Mouse (Mus musculus) T-helper 17 cell (primary cell): ENCODE measurements around the gene Adgrl1.

Experiments used
- in situ Hi-C, 2 experiments: fragments of 300-600 bp; cut with MboI, MseI; formaldehyde crosslinking; loops; 1 replicate in 1 of 2; 2 replicates in 1 of 2; pipeline ENCODE4 v1.15.1; 2025; ENCODE audit warnings: high pct_unique_total_duplicates in 2 of 2

Adgrl1 gene

DNA sequence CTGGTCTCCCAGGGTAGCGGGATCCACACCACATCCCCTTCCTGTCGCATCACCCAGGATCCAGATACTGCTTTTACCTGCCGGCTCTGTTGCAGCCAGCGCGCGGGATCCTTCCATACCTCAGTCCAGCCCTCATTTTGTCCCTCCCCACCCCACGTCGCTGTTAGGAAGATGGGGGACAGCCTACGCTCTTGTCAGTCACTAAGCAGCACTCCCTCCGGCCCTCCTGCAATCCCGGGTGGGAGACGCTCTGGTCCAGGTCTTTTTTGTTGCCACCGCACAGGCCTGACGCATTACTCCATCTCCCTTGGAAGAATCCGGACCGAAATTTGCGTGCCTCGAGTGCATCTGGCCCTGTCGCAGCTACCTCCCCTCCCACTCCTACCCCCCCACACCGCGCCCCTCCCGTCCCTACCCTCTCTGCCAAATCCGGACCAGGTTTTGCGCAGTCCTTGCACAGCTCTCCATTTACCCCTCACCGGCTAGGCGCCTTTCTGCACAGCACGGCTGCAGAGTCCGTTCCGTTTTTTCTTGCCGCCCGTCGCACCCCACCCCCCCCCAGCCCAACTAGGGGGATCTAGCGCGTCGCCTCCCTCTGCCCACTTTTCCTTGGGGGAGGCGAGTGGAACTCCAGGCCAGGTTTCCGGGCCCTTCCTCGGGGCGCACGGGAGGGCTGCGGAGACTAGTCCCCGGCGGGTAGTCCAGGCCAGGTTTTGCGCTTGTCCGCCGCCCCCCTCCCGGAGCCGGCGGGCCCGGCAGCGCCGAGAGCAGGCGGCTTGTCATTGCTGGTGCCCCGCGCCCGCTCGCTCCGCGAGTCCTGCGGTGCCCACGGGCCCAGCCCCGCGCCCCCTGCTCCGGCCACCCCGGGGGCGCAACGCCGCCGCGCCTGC, at the start of gene Adgrl1:
Gene Adgrl1, plus strand, starts transcription at position 743 of the 890 bp plus-strand sequence.
- in situ Hi-C loops = loop anchor here (5.0 kb wide), 3 partner anchors 103 to 167 kb away; partner anchors contain the start of gene 1700067K01Rik (in 1 of the 2)

DNA sequence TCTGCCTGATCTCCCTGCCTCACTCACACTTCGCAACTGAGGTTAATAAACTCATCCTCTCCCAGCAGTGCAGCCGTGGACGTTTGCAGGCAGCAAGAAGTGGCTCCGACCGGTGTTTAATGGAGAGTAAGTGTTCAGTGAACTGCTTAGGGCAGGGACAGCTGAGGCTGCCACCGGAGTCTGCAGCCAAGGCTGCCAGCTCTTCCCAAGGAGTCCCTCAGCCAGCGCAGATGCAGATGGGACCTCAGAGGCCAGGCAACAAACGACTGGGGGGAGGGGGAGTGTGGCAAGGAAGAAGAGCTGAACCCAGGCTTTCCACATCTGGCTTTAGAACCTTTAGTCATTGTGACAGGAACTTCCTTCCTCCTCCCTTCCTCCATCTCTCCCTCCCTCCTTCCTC, 47.6 kb upstream of the Adgrl1 start:
- in situ Hi-C loops = no loop called here

DNA sequence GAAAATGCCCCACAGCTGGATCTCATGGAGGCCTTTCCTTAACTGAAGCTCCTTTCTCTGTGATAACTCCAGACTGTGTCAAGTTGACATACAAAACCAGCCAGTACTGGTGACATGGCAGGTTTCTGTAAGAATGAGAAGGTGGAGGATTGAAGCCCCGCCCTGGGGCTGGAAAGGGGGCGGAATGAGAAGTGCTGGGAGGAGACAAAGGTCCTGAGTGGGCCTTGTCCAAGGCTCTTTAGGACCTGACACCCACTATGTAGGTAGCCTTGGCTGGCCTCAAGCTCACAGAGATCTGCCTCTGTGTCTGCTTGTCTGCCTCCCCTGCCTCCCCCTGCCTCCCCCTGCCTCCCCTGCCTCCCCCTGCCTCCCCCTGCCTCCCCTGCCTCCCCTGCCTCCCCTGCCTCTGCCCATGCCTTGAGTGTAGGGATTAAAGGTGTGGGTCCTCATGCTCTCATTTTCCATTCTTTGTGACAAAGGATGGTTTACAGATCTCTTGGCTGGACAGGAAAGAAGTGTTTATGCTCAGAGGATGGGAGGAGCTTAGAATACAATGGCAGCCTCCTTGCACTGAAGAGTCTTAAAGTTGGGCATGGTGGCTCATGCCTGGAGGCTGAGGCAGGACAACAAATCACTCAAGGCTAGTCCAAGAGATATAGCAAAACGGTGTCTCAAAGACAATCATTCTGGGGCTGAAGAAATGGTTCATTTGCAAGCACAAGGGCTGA, 46.4 kb upstream of the Adgrl1 start:
- in situ Hi-C loops = no loop called here

DNA sequence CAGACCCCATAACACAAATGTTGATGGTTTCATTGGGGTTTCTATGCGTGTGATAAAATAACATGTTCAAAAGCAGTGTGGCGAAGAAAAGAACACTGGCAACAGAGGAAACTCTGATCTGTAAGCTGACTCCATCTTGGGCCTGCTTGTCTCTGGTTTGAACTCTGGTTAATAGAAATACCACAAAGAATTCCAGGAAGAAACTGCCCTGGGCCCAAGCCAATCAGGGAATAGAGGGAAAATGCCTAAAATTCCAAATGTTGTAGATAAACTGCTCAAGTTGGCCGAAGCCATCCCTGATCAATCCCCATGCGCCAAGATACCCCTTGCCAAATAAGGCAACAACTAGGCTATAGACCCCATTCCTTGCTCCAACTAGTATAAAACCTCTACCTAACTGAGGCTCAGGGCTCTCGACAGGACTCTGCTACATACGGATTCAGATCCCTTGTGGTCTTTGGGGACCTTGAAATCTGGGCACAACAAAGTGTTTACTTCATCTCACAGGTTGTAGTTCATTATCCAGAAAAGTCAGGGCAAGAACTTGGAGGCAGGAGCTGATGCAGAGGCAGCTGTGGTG, 43.3 kb upstream of the Adgrl1 start:
- in situ Hi-C loops = no loop called here

DNA sequence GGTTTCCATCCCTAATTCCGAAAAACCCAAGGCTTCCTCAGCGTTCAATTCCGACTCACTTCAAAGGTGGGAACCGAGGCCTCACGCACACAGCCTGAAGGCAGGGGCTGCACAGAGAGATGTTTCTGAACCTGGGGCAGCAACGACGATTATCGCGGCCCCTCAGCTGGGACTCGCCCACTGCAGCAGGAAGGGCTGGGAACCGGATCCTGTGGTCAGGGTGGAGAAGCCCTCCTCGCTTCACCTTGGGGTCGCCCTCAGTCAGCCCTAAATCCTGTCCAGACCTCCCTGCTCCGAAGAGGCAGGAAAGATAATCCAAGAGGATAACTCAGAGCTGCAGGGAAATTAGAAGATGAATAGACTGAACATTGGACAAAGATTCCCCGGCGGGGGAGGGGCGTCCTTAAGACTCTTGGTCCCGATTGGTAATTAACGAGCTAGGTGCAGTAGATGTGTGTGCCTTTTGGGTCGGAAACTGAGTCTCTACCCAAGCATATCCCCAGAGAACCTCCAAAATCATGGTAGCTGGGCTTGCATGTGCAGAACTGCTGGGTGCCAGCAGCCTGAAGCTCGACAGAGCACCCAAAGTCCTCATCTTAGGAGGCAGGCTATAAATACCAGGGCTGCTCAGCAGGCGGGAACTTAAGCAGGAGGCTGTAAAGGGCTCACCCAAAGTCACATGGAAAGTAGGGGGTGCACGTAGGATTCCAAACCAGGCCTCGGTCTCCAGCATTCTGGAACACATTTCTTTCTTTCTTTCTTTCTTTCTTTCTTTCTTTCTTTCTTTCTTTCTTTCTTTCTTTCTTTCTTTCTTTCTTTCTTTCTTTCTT, 37.3 kb upstream of the Adgrl1 start:
- in situ Hi-C loops = no loop called here

DNA sequence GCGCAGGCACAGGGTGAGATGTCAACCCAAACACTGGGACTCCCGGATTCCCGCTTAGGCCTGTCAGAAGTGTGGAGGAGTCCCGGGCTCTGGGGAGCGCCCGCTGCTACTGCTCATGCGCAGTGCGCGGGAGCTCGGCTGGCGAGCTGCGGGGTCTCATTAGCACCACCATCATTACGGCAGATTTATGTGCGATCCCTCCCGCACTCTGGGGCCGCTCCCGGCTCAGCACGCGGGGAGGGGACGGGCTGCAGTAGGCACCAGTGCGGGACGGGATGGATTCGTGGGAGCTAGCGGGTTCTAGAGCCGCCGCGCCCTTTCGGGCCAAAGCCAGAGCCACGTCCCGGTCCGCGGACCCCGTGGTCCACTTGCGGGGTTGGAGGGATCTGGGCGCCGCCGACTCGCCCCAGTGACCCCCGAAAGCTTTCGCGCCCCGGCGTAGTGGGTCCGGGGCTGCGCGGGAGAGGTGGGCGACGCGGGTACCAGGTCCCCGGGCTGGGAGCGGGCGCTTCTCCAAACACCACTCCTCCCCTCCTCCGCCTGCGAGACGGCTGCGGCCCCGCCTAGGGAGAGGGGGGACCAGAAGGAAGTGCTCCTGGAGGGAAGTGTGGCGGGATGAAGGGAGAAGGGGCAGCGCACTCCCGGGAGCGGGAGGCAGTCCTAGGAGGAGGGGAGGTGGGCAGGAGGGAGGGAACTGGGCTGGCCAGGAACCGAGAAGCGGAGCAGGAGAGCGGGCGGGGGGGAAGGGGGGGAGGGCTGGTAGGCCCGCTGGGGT, 24.8 kb upstream of the Adgrl1 start:
- in situ Hi-C loops = no loop called here

DNA sequence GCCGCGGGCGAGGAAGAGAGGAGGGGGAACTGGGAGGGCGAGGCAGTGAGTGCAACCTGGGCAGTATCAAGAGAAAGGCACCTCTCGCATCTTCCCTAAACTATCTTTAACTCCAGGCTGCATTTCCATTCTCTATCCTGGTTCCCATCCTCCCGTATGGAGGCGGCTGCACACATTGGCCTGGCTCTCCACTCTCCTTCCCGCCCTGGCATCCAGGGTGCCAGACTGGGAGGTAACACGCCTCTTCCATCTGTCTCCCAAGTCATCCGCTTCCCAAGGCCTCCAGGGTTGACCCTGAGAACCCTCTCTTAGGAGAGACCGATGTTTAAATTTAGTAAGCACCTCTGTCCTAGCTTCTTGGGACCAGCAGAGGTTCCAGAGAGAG, 24.3 kb upstream of the Adgrl1 start:
- in situ Hi-C loops = no loop called here

DNA sequence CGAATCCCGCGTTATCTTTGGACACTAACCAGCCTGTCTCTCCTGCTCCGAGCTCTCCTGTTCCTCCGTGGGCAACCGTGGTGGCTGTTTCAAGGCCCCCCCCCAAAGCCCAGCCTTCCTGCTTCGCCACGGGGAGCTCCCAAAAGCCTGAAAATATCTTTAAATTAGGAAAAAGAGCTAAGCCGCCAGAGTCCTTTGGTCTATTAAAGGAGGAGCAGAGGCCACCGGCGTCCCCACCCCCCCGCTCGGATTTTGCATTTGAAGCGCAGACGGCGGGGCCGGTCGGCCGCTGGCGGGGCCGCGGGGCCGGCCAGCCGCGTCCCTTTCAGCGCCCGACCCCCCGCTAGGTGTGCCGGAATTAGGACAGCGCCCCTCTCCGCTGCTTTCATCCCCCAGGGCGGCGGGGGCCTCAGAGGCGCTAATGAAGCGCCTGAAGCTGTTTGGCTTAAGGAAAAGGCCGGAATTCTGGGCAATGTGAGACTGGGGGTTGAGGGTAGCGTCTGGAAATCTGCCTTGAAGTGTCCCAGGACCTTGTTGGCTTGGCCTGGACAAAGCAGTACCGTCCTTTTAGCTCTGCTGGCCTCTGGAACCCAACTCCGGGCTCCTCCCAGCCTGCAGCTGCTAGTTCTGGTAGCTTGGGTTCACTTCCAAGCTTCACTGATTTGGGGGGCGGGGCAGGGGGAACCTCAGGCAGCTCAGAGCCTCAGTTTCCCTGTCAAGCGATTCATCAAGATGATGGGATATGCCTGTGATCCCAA, 23.6 kb upstream of the Adgrl1 start:
- in situ Hi-C loops = no loop called here

DNA sequence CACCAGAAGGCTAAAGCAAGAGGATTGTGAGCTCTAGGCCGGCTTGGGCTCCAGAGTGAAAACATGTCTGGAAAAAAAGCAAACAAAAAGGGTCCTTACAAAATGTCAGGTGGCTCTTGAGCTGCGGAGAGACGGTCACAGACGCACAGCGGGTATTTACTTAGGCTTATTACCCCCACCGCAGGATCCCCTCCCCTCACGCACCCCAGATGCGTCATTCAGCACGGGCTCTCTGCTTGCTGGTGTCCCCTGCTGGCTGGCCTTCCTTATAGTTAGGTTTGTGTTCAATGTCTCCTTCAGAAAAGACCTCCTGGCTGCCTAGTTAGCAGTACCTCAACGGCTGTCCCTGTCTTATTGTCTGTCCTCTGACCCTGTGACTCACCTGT, 23.1 kb upstream of the Adgrl1 start:
- in situ Hi-C loops = no loop called here

DNA sequence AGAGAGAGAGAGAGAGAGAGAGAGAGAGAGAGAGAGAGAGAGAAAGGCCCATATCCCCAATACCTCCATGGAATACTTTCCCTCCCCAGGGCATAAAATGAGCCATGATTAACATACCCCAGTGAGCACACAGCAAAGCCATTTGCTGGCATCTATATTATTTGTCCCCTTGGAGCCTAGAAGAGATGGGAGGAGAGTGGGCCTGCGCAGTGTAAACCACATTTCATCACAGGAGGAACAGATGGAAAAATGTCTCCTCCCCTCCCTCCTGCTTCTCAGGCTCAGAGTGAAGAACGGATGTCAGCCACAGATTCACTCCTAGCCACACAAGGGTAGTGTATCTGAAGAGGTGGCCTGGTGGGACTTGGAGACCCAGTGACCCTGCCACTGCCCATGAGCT, 11.5 kb upstream of the Adgrl1 start:
- in situ Hi-C loops = no loop called here

DNA sequence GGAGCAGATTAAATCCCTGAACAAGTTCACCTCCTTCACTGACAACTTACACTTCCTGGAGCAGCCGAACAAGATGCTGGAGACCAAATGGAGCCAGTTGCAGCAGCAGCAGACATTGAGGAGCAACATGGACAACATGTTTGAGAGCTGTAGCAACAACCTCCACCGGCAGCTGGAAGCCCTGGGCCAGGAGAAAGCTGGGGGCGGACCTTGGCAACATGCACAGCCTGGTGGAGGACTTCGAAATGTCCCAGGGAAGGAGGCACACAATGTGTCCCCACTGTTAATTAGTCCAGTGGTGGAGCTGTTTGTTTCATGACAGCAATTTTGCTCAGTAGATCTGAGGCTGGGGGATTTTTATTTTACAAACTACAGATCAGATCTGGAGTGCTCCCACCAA, 7.8 kb upstream of the Adgrl1 start:
- in situ Hi-C loops = loop anchor here in 1 of 2 experiments (5.0 kb wide), 1 partner anchor 110 kb away; no protein-coding TSS in a partner anchor

DNA sequence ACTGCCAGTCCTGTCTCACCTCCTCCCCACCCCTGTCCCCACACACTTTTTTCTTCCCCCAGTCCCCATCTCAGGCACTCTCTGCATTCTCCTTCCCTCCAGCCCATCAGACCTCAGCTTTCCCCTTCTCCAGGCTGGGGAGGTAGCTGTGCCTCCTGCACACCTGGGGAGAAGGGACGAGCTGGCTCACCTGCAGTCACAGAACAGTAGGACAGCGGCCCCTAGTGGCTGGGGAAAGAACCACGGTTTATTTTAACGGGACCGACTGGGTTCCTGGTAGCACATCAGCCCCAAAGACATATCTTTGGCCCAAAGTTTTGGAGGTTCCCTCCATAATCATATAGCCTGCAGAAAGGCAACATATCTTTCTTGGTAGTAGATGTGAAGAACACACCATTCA, 6.0 kb upstream of the Adgrl1 start:
- in situ Hi-C loops = loop anchor here in 1 of 2 experiments (5.0 kb wide), 1 partner anchor 112 kb away; no protein-coding TSS in a partner anchor

DNA sequence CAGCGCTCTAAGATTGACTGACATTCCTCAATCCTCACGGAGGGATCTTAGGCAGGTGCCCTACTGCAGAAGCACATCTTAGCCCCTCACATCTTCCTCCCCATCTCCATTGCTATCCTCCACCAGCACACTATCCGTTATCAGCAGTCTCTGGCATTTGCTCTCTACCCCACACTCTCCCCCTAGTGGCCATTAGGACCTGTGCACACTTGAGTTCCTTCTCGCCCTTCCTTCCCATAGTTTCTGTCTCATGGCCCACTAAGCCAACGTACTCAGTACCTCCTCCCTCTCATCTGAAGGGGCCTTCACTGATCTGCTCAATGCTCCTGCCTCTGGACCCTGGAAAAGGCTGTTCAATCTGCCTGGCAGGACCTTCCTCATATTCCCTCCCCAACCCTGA, 4.0 kb upstream of the Adgrl1 start:
- in situ Hi-C loops = loop anchor here (5.0 kb wide), 3 partner anchors 106 to 164 kb away; partner anchors contain the start of gene 1700067K01Rik (in 1 of the 2)

DNA sequence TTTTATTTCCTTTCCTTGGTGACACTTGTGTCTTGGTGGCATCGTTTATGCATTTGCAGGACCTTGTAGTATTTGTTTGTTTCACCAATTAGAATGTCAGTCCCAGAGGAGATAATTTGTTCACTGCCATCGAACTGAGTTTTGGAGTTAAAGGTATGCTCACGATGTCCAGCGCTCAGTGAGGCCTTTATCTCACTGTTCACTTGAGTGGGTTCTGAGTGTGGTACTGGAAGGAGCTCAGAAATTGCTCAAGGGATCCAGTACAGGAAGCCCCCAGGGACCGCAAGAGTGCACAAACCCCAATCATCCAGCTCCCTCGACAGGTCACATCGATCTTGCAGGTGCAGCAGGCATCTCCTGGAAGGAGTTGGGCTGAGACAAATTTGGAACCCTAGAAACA, 3.4 kb upstream of the Adgrl1 start:
- in situ Hi-C loops = loop anchor here (5.0 kb wide), 3 partner anchors 106 to 164 kb away; partner anchors contain the start of gene 1700067K01Rik (in 1 of the 2)

DNA sequence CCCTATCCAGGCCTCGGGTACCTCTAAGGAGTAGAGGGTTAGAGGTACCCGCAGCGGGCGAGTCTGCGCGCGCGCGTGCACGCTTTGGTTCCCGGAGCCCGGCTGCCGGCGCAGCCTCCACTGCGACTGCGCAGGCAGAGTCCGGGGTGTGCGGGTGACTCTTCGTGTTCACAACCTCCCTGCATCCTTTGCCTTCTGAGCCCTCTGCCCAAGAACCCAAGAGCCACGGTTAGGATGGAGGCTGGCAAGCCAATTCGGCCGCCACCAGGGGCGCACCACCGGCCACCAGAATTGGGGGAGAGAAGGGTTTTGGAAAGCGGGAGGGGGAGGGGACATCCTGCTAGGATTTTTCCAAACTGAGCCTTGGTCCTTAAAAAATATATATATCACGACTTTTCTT, 2.7 kb upstream of the Adgrl1 start:
- in situ Hi-C loops = loop anchor here (5.0 kb wide), 3 partner anchors 105 to 165 kb away; partner anchors contain the start of gene 1700067K01Rik (in 1 of the 2)

DNA sequence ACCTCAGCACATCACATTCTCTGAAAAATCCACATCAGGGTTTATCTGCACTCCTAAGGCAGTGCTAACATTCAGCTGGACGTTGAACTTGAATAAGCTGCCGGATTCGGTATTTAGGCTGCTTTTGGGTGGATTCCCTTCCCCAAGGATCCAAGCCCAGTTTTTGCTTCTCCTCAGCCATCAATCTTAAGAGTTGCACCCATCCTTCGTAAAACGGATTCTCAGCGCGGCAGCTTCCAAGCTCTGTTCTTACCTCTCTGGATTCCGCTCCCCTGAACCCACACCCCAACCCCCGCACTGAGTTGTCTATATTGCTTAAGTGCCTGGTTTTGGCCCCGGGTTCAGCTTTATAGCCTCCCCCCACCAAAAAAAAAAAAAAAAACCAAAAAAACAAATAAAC, 1.4 kb upstream of the Adgrl1 start:
- in situ Hi-C loops = loop anchor here (5.0 kb wide), 3 partner anchors 104 to 166 kb away; partner anchors contain the start of gene 1700067K01Rik (in 1 of the 2)

DNA sequence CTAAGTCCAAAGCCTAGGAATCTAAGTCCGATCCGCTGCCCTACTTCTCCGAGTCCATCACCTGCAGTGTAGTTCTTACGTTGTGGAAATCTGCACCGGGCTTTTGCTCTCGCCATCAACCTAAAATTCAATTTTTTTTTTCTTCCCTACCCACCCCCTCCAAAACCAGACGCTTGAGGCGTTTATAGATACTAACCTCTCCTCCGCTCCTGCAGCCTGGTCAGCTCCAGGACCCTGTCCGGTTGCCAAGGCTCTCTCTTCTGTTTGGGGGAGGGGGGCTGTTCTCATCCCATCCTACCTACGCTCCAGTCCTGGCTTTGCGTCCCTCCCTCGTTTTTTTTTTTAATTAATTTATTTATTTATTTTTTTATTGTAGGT, 931 bp upstream of the Adgrl1 start:
- in situ Hi-C loops = loop anchor here (5.0 kb wide), 3 partner anchors 103 to 167 kb away; partner anchors contain the start of gene 1700067K01Rik (in 1 of the 2)

DNA sequence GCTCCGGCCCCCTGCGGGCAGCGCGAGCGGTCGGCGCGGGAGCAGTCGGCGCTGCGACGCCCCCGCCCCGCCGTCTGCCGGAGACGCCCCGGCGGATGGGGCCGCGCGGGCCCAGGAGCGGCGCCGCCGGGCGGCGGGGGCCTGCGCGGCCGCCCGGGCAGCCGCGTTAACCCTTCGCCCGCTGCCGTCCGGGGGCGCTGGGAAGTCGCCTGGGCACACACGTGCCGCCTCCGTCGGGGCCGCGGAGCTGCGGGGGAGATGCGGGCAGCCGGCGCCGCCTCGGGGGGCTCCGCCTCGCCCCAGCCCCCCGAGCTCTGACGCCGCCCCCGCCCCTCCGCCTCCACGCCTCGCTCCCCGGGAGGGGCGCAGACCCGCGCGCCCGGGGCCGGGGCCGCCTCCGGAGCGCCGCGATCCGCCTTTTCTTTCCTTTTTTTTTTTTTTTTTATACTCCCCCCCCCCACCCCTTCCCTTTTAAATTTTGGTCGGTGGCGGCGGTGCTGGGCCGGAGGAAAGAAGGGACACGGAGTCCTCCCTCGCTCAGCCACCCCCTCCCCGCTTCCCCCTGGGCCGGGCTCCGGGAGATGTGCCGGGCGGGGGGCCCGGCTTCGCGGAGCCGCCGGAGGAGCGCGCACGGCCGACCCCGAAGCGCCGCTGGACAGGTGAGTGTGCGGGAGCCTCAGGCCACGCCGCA, 506 bp downstream of the Adgrl1 start:
- in situ Hi-C loops = no loop called here

DNA sequence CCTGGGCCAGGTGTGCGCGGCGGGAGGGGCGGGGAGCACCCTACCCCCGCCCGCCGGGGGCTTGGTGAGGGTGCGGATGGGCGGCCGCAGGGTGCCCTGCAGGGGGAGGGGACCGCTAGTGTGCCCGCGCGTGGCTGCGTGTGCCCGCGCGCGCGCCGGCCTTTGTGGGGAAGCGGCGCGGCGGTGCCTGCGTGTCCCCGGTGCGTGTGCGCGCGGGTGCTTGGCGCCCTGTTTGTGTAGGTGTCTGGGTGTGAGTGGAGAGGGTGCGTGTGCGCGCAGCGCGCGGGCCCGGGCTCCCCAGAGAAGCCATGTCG, 1.0 kb downstream of the Adgrl1 start:
- in situ Hi-C loops = no loop called here
